Mouse (Mus musculus) E14TG2a.4 (cell line): Measurements from ENCODE around the gene Erfe.

Experiments used
- CTCF ChIP-seq: conservative IDR thresholded peaks from 2 replicates; pipeline ENCODE4 v1.5.1; 2014; ENCODE audit warnings: low read length
- NANOG ChIP-seq: IDR thresholded peaks from 2 replicates; pipeline ENCODE4 v1.6.1; 2014; ENCODE audit warnings: borderline replicate concordance, low read length, mixed read lengths
- POU5F1 ChIP-seq: IDR thresholded peaks from 2 replicates; pipeline ENCODE4 v1.6.1; 2014; ENCODE audit warnings: low read length, borderline replicate concordance

- TF ChIP-seq CTCF (no peak), POU5F1 (no peak), NANOG (no peak)
Observed at GRCm38 (mm10) chr1:91344921-91345685, 21.1 kb upstream of the Erfe start.
